Mouse (Mus musculus) myocyte (in vitro differentiated cells): ENCODE results near the gene Ooep. TPM values are rescaled to one million over a fixed set of nuclear protein-coding genes. Genes with fewer than 3 reads are reported as not detected.
"Not testable (repeated sequence)": the region's sequence is repeated elsewhere in the genome, so short reads cannot be mapped to it uniquely, and the experiment has no call there.

Source experiments
- H3K27me3 ChIP-seq: one replicate; pipeline ENCODE4 v1.6.1; 2011; ENCODE audit not compliant: control insufficient read depth, insufficient read depth, insufficient read length
- H3K36me3 ChIP-seq: one replicate; pipeline ENCODE4 v1.6.1; 2011; ENCODE audit not compliant: control insufficient read depth, insufficient read depth
- H3K4me2 ChIP-seq: one replicate; pipeline ENCODE4 v1.6.1; 2011; ENCODE audit warnings: low read depth, control low read depth
- H3K4me3 ChIP-seq: one replicate; pipeline ENCODE4 v1.5.1; 2011; ENCODE audit warnings: mild to moderate bottlenecking, control low read depth, moderate library complexity
- H3K79me2 ChIP-seq: one replicate; pipeline ENCODE4 v1.6.1; 2011; ENCODE audit not compliant: control insufficient read depth, insufficient read depth
- H3ac ChIP-seq: one replicate; pipeline ENCODE4 v1.6.1; 2011; ENCODE audit not compliant: control insufficient read depth, insufficient read length
- MYOD1 ChIP-seq, 3 experiments: IDR thresholded peaks; one replicate each; pipeline ENCODE4 v1.6.1; 2011; ENCODE audit warnings: control low read depth in 2 of 3, low read depth in 2 of 3, mild to moderate bottlenecking in 2 of 3, moderate library complexity in 1 of 3; ENCODE audit not compliant: insufficient read length in 2 of 3, control insufficient read depth in 1 of 3
- POLR2AphosphoS2 ChIP-seq: IDR thresholded peaks from one replicate; pipeline ENCODE4 v1.6.1; 2011; ENCODE audit warnings: low read depth, control low read depth; ENCODE audit not compliant: insufficient read length
- polyA plus RNA-seq: library from polyadenylated mRNA; unstranded; fragments of >200 nt; fragmentation: generic; extraction: Trizol; gene quantifications from one replicate; pipeline ENCODE4 v1.2.1, GENCODE M21; 2012; ENCODE audit warnings: missing spikeins

The Ooep gene
- polyA plus RNA-seq, 1 experiment, result 0.01 TPM

GRCm38 (mm10) chr9:78347004-78347403, 31.5 kb downstream of the Ooep start:
- no peak overlapping the region for H3K4me2 ChIP-seq
- H3K27me3 ChIP-seq, result no peaks in the 10 kb centered on the region
- TF ChIP-seq POLR2AphosphoS2, result no peak
- TF ChIP-seq MYOD1 (IDR thresholded peaks at IDR 0.05; ENCODE audit: control insufficient read depth in 1 of 3, insufficient read length in 2 of 3, low read depth in 2 of 3), result no peak
- H3K4me3 ChIP-seq, result no peak overlapping the region
- H3K79me2 ChIP-seq, result no peaks in the 10 kb centered on the region
- no peaks in the 10 kb centered on the region for H3K36me3 ChIP-seq
- no peak overlapping the region for H3ac ChIP-seq

DNA sequence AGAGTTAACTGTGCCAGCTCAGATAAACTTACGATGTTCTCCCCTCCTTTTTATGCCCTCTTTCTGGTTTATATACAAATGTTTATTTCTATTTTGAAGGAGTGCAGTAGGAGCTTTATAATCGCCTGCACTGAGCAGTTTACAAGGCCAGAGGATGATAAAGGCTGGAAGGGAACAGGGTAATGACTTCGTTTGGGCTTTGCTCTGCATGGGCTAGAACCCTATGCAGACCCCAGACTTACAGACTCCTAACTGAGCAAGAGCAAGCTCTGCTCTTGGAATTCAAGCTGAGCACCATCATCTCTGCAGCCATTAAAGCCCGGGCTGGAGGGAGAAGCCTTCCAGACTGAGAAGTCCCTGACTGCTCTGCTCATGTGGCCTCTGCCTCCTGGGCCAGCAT, 33.3 kb downstream of the Ooep start:
- H3K79me2 ChIP-seq, H3ac ChIP-seq: not testable (repeated sequence)

GRCm38 (mm10) chr9:78343055-78343454, 35.5 kb downstream of the Ooep start:
- H3ac ChIP-seq, H3K27me3 ChIP-seq, H3K4me2 ChIP-seq, H3K79me2 ChIP-seq, H3K4me3 ChIP-seq, H3K36me3 ChIP-seq: not testable (repeated sequence)

More for the DNA sequence above, 33.3 kb downstream of the Ooep start:
- not testable (repeated sequence) for H3K4me3 ChIP-seq, H3K36me3 ChIP-seq, H3K4me2 ChIP-seq, H3K27me3 ChIP-seq

- H3K4me2 ChIP-seq, H3K27me3 ChIP-seq: not testable (repeated sequence)
These were observed 36.0 kb downstream of the Ooep start for GRCm38 (mm10) chr9:78342494-78342893.

GRCm38 (mm10) chr9:78340324-78340723, 38.2 kb downstream of the Ooep start:
- not testable (repeated sequence) for H3K79me2 ChIP-seq, H3K4me3 ChIP-seq, H3K4me2 ChIP-seq, H3ac ChIP-seq, H3K27me3 ChIP-seq, H3K36me3 ChIP-seq

More at GRCm38 (mm10) chr9:78342494-78342893, 36.0 kb downstream of the Ooep start:
- H3K36me3 ChIP-seq, H3ac ChIP-seq, H3K4me3 ChIP-seq, H3K79me2 ChIP-seq: not testable (repeated sequence)

GRCm38 (mm10) chr9:78337050-78337449, 41.5 kb downstream of the Ooep start:
- not testable (repeated sequence) for H3K4me3 ChIP-seq, H3K36me3 ChIP-seq, H3K79me2 ChIP-seq, H3K27me3 ChIP-seq, H3K4me2 ChIP-seq, H3ac ChIP-seq

- not testable (repeated sequence) for H3K4me2 ChIP-seq, H3K79me2 ChIP-seq, H3K4me3 ChIP-seq, H3K27me3 ChIP-seq, H3ac ChIP-seq, H3K36me3 ChIP-seq
These were observed 51.2 kb downstream of the Ooep start, which contains the start of gene Omt2b for GRCm38 (mm10) chr9:78327289-78327688. TSS of gene Omt2b (plus strand) at chr9:78327589.

Other genes starting within 250 kb of the Ooep start
- 28.1 TPM for gene Gsta4, start 196.0 kb downstream of the Ooep start, polyA plus RNA-seq
- gene Gsta1, start 148.1 kb downstream of the Ooep start, polyA plus RNA-seq, result 0.61 TPM
- 0.07 TPM for gene Gm3776, start 121.6 kb downstream of the Ooep start, polyA plus RNA-seq
- 0.18 TPM for gene Gm10639, start 88.8 kb downstream of the Ooep start, polyA plus RNA-seq
- gene Omt2a, start 63.9 kb downstream of the Ooep start, polyA plus RNA-seq, result not detected
- not detected for gene Omt2b, start 51.1 kb downstream of the Ooep start, polyA plus RNA-seq
- 0.20 TPM for gene Gsta2, start 22.9 kb downstream of the Ooep start, polyA plus RNA-seq
- gene Dppa5a, start 10.5 kb downstream of the Ooep start, polyA plus RNA-seq, result not detected
- gene Ddx43, start 17.1 kb upstream of the Ooep start, polyA plus RNA-seq, result not detected
- 0.56 TPM for gene Cgas, start 64.5 kb upstream of the Ooep start, polyA plus RNA-seq
- 10.8 TPM for gene Mto1, start 69.5 kb upstream of the Ooep start, polyA plus RNA-seq
- gene Gm17324, start 70.1 kb upstream of the Ooep start, polyA plus RNA-seq, result 0.13 TPM
- gene Eef1a1, start 110.4 kb upstream of the Ooep start, polyA plus RNA-seq, result 8,203 TPM
- 4.7 TPM for gene Slc17a5, start 209.3 kb upstream of the Ooep start, polyA plus RNA-seq
- gene Cd109, start 236.8 kb upstream of the Ooep start, polyA plus RNA-seq, result 5.3 TPM